Mouse (Mus musculus) heart, adult 11 months (tissue): ENCODE data around the gene Gm18596.
"Not testable (repeated sequence)": the region's sequence is repeated elsewhere in the genome, so short reads cannot be mapped to it uniquely, and the experiment has no call there.

ENCODE experiments used
- DNase-seq: peaks from one replicate; pipeline ENCODE4 v3.0.0; 2022

Gm18596 gene

DNA sequence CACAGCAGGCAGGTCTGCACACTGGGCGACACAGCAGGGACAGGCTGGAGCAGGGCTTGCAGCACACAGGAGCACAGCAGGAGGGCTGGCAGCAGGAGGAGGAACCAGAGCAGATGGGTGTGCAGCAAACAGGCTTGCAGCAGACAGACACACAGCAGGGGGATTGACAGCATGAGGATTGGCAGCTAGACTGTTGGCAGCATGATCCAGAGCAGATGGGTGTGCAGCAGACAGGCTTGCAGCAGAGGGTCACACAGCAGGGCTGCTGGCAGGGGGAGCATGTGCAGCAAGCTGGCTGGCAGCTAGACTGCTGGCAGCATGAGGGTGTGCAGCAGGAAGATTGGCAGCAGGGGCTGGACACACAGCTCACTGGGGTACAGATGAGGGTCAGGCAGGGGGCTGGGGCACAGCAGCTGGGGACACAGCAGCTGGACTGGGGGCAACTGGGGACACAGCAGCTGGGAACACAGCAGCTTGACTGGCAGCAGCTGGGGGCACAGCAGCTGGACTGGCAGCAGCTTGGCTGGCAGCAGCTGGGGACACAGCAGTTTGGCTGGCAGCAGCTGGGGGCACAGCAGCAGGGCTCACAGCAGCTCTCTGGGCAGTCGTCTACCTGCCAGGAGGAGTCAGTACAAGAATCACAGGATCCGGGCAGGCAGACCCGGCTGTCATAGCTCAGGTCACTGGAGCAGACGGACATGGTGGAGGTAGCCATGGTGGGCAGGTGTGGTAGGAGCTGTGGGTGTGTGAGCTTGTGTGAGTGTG is at the start of gene Gm18596:
Gene Gm18596, minus strand, starts transcription at position 715 of the 765 bp plus-strand sequence.
- not testable (repeated sequence) for DNase-seq

DNA sequence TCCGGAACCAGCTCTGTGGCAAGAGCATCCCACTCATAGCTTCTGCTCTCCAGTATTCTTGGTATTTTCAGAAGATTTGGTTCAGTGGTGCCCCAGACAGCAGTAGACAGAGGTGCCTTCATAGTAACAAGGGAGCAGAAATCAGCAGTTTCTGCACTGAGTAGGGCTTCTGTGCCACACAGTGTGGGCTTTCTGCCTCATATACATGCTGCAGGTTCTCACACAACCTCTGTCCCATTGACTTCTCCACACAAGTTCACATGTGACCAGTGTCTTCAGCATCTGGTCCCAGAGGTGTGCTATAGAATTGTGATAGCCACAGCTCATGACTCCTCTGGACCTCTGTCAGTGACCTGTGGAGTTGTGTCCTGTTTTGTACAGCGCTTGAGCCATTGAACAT is 46.2 kb upstream of the Gm18596 start:
- peak; percentile 67 for DNase-seq

DNA sequence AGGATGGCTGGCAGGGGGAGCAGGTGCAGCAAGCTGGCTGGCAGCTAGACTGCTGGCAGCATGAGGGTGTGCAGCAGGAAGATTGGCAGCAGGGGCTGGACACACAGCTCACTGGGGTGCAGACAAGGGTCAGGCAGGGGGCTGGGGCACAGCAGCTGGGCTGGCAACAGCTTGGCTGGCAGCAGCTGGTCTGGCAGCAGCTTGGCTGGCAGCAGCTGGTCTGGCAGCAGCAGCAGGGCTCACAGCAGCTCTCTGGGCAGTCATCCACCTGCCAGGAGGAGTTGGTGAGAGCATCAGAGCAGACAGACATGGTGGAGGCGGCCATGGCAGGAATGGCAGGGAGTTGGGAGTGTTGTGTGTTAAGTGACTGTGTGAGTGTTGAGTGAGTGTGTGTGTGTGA is 45.4 kb upstream of the Gm18596 start, which contains the start of gene Gm7137:
Gene Gm7137, minus strand, starts transcription at position 325 of the 400 bp plus-strand sequence.
- peak; percentile 95 for DNase-seq

DNA sequence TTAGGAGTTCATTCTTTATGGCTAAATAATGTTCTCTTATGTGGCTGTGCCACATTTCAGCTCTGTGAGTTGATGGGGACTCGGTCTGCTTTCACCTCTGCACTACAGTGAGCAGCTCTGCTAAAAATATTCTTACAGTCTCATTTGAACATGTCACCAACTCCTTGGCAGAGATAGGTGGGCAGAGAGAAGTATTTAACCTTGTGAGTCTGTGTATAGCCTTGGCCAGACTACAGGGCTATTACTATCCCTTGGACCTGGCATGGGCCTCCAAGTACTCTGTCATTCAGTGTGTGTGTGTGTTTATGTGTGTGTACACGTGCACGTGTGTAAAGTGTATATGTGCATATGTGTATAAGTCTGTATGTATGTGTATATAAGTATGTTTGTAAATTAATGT is 41.0 kb upstream of the Gm18596 start:
- DNase-seq = peak; percentile 61

DNA sequence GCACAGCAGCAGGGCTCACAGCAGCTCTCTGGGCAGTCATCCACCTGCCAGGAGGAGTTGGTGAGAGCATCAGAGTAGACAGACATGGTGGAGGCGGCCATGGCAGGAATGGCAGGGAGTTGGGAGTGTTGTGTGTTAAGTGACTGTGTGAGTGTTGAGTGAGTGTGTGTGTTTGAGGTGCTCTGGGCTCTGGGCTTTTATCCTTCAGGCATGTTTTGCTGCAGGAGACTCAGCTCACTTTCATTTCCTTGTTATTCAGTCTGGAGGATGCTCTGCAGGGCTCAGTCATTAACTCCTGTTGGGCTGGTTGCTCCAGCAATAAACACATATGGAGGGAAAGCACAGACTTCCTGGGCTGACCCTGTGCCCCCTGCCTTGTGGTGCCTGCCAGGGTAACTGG is 40.0 kb upstream of the Gm18596 start, which contains the start of gene Gm3250:
Gene Gm3250, minus strand, starts transcription at position 101 of the 400 bp plus-strand sequence.
- peak; percentile 77 for DNase-seq

DNA sequence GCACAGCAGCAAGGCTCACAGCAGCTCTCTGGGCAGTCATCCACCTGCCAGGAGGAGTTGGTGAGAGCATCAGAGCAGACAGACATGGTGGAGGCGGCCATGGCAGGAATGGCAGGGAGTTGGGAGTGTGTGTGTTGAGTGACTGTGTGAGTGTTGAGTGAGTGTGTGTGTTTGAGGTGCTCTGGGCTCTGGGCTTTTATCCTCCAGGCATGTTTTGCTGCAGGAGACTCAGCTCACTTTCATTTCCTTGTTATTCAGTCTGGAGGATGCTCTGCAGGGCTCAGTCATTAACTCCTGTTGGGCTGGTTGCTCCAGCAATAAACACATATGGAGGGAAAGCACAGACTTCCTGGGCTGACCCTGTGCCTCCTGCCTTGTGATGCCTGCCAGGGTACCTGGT is 34.4 kb upstream of the Gm18596 start, which contains the start of gene Gm7138:
Gene Gm7138, minus strand, starts transcription at position 101 of the 400 bp plus-strand sequence.
- DNase-seq = peak; percentile 40

DNA sequence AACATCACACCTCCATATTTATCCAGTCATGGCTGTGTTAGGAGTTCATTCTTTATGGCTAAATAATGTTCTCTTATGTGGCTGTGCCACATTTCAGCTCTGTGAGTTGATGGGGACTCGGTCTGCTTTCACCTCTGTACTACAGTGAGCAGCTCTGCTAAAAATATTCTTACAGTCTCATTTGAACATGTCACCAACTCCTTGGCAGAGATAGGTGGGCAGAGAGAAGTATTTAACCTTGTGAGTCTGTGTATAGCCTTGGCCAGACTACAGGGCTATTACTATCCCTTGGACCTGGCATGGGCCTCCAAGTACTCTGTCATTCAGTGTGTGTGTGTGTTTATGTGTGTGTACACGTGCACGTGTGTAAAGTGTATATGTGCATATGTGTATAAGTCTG is 29.7 kb upstream of the Gm18596 start:
- DNase-seq = peak; percentile 86

DNA sequence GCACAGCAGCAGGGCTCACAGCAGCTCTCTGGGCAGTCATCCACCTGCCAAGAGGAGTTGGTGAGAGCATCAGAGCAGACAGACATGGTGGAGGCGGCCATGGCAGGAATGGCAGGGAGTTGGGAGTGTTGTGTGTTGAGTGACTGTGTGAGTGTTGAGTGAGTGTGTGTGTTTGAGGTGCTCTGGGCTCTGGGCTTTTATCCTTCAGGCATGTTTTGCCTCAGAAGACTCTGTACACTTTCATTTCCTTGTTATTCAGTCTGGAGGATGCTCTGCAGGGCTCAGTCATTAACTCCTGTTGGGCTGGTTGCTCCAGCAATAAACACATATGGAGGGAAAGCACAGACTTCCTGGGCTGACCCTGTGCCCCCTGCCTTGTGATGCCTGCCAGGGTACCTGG is 28.8 kb upstream of the Gm18596 start, which contains the start of gene Gm3238:
Gene Gm3238, minus strand, starts transcription at position 101 of the 400 bp plus-strand sequence.
- peak; percentile 29 for DNase-seq

DNA sequence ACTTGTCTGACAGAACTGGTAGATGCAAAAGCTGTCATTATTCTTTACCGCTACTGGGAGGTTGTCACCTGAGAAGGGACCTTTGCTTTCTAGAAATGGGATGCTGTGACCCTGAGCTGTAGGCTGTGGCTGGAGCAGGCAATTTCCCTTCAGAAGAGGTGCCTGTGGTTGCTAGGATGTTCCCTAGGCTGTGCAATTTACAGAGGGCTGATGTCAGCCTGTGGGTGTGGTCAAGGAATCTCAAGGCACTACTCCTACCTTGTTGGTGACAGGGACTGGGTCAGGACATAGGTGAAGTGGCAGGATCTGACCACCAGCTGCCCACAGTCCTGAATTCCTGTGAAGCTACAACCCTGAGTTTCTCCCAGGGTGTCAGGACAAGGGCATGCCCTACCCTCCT is 27.3 kb upstream of the Gm18596 start:
- peak; percentile 81 for DNase-seq

DNA sequence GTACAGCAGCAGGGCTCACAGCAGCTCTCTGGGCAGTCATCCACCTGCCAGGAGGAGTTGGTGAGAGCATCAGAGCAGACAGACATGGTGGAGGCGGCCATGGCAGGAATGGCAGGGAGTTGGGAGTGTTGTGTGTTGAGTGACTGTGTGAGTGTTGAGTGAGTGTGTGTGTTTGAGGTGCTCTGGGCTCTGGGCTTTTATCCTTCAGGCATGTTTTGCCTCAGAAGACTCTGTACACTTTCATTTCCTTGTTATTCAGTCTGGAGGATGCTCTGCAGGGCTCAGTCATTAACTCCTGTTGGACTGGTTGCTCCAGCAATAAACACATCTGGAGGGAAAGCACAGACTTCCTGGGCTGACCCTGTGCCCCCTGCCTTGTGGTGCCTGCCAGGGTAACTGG is 17.1 kb upstream of the Gm18596 start, which contains the start of gene Gm3233:
Gene Gm3233, minus strand, starts transcription at position 101 of the 400 bp plus-strand sequence.
- DNase-seq = peak; percentile 68

DNA sequence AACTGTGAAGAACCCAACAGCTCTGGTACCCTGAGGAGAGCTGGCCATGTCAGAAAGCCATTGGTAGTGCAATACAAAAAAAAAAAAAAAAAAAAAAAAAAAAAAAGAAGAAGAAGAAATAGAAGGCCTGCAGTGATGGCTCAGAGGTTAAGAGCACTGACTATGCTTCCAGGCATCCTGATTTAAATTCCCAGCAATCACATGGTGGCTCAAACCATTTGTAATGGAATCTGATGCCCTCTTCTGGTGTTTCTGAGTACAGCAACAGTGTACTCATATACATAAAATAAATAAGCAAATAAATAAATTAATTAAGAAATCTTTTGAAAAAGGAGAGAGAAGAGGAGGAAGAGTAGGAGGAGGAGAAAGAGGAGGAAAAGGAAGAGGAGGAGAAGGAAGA is 11.0 kb upstream of the Gm18596 start:
- no peak for DNase-seq

DNA sequence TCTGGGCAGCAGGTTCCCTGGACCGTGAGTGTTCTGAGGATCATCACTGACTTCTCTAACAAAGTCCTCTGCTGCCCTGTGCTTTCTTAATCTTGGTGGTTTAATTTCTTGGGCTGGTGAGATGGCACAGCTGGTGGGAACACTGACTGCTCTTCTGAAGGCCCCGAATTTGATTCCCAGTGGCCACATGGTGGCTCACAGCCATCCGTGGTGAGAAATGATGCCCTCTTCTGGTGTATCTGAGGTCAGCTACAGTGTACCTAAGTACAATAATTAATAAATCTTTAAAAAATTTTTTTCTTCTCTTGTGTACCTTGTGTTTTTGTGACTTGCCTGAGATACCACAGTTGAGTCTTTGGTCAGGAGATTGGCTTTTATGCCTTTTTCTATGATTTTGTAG is 9.9 kb upstream of the Gm18596 start:
- DNase-seq = not testable (repeated sequence)

DNA sequence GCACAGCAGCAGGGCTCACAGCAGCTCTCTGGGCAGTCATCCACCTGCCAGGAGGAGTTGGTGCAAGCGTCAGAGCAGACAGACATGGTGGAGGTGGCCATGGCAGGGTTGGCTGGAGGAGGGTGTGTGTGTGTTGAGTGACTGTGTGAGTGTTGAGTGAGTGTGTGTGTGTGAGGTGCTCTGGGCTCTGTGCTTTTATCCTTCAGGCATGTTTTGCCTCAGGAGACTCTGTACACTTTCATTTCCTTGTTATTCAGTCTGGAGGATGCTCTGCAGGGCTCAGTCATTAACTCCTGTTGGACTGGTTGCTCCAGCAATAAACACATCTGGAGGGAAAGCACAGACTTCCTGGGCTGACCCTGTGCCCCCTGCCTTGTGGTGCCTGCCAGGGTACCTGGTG is 8.8 kb upstream of the Gm18596 start, which contains the start of gene Gm9736:
Gene Gm9736, minus strand, starts transcription at position 101 of the 400 bp plus-strand sequence.
- peak; percentile 84 for DNase-seq

DNA sequence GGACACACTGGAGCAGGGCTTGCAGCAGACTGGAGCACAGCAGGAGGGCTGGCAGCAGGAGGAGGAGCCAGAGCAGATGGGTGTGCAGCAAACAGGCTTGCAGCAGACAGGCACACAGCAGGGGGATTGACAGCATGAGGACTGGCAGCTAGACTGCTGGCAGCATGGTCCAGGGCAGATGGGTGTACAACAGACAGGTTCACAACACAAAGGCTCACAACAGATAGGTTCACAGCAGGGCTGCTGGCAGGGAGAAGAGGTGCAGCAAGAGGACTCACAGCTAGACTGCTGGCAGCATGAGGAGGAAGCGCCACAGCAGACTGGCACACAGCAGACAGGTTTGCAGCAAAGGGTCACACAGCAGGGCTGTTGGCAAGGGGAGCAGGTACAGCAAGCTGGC is 8.2 kb upstream of the Gm18596 start:
- not testable (repeated sequence) for DNase-seq

DNA sequence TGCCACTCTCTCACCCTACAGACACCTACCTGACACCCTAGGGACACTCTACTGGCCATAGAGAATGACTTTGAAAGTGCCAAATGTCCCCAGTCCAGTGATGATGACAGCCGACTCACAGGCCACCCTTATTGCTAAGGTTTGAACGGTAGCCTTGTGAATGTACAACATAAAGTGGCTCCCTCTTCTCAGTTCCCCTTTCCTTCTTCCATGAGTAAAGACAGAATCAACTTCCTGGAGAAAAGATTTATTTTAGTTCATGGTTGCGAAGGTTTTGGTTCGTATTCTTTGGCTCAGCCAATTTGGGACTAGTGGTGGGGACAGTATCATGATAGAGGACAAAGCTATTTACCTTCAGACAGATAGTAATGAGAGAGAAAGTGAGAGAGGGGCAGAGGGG is 3.5 kb downstream of the Gm18596 start:
- DNase-seq = no peak

DNA sequence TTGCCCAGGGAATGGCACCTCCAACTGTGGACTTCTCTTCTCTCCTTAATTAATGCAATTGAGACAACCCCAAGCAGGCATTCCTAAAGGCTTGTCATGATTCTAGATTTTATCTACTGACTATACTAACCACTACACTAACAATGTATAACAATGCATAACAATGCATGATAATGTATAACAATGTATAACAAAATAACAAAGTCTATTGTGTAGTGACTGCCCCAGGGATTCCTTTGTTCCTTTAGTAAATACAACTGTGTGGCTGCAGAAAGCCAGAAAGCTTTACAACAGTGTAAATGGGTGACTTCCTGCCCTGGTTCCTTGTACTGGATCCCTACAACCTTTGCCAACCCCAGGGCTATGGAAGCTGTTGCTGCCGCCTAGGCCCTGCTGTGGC is 6.5 kb downstream of the Gm18596 start:
- no peak for DNase-seq

DNA sequence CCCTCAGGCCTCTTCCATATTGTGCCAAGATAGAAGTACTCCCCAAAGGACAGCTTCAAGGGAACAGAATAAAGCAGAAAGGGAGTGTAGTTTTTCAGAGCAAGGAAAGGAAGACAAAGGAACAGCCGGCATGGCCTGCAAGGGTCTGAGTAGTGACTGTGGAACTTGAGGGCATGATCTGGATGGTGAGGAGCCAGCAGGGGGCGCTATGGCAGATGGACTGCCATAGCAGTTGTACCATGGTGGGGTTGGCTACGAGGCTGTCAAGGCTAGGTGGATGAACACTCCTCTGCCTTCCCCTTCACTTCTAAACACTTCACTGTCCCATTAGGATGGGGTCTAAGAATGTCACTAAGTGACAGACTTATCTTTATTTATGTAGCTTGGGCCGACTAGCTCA is 13.2 kb downstream of the Gm18596 start:
- DNase-seq = no peak

DNA sequence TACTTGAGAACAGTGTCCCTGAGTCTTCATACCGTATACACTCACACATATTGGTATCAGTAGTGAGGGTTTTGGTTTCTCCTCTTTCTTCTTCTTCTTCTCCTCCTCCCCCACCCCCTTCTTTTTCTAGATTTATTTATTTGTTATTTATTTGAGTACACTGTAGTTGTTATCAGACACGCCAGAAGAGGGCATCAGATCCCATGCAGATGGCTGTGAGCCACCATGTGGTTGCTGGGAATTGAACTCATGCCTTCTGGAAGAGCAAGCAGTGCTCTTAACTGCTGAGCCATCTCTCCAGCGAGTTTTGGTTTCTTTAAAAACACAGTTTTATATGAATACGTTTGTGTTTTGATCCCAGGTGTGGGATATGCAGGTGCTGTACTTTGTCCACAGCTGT is 14.2 kb downstream of the Gm18596 start:
- DNase-seq = no peak

DNA sequence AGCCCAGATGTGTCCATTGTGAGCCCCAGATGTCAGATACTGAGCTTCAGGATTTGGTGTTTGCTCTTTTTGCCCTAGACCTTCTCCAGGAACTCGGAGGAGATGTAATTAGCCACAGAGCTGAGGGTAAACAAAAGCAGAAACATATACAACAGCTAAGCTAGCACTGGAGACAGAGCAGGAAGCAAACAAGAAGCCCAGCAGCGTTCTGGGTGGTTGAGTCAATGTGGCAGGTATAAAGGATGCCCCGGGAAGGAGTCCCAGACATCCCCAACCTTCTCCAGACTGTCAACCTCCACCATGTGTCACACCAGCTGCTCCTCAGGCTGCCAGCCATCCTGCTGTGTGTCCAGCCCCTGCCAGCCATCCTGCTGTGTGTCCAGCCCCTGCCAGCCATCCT is 16.3 kb downstream of the Gm18596 start, which contains the start of gene Gm10100:
Gene Gm10100, plus strand, starts transcription at position 301 of the 400 bp plus-strand sequence.
- no peak for DNase-seq

DNA sequence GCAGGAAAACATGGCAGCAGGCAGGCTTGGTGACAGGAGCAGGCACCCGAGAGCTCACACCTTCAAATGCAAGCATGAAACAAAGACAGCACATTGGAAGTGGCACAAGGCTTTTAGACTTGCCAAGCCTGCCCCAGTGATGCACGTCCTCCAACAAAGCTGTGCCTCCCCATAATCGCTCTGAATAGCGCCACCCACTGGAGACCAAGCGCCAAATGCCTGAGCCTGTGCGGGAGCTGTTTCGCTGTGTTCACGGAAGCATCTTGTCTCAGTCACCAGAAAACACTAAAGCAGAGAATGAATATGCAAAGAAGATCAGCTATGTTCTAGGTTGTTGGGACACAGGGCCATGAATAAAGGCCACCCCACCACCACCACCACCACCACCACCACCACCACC is 17.6 kb downstream of the Gm18596 start:
- DNase-seq = no peak

DNA sequence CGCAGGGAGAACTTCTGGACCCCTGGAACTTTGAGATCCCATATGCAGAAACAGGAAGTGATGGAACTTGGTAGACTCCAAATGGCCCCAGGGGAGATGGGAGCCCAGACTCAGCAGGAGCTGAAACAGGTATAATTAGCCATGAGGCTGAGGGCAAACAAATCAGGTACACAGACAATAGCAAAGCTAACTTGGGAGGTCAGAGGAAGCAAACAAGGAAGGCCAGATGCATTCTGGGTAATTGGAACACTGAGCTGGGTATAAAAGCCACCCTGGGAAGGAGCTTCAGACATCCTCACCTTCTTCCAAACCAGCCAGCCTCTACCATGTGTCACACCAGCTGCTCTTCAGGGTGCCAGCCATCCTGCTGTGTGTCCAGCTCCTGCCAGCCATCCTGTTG is 22.1 kb downstream of the Gm18596 start, which contains the start of gene Krtap12-1:
Gene Krtap12-1, plus strand, starts transcription at position 301 of the 400 bp plus-strand sequence.
- DNase-seq = not testable (repeated sequence)

DNA sequence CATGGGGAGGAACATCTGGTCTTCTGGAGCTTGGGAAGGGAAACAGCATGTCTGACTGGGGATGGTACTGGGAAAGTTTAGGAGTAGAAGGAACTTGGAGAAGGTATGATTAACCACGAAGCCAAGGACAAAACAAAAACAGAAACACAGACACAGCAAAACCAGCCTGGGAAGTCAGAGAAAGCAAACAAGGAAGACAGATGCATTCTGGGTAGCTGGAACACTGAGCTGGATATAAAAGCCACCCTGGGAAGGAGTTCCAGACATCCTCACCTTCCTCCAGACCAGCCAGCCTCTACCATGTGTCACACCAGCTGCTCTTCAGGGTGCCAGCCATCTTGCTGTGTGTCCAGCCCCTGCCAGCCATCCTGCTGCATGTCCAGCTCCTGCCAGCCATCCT is 26.9 kb downstream of the Gm18596 start, which contains the start of gene Gm10142:
Gene Gm10142, plus strand, starts transcription at position 301 of the 400 bp plus-strand sequence.
- no peak for DNase-seq

DNA sequence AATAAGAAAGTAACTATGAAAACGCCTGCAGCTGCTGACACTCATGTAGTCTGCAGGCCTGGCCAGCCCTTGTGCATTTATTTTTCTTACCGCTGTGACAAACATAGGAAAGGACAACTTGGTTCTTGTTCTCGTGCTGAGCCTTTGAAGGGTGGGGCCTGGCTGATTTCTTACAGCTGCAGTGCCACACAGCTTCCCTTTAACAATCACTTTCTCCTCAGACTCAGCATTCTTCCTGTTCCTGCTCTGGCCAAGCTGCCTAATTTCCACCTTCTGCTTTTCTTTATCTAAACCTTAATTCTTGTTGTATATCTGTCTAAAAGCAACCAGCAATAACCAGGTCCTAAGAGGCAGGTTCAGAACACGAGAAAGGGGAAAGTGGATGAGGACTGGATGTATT is 28.7 kb downstream of the Gm18596 start:
- no peak for DNase-seq

DNA sequence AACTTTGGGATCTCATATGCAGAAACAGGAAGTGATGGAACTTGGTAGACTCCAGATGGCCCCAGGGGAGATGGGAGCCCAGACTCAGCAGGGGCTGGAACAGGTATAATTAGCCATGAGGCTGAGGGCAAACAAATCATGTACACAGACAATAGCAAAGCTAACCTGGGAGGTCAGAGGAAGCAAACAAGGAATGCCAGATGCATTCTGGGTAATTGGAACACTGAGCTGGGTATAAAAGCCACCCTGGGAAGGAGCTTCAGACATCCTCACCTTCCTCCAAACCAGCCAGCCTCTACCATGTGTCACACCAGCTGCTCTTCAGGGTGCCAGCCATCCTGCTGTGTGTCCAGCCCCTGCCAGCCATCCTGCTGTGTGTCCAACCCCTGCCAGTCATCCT is 31.3 kb downstream of the Gm18596 start, which contains the start of gene Gm10024:
Gene Gm10024, plus strand, starts transcription at position 301 of the 400 bp plus-strand sequence.
- peak; percentile 83 for DNase-seq
